Mouse (Mus musculus) spleen, postnatal 10 days (tissue): ENCODE results near the gene Zfp963.

Experiments
- DNase-seq, 2 experiments: peaks; one replicate each; pipeline ENCODE4 v3.0.0; 2021 to 2022; ENCODE audit warnings: low spot score in 2 of 2

Gene Zfp963

GRCm38 (mm10) chr8:69749544-69750454 lies at the start of gene Zfp963:
Zfp963 (minus strand) TSS chr8:69749970.
- peak; percentile 98 for DNase-seq

DNA sequence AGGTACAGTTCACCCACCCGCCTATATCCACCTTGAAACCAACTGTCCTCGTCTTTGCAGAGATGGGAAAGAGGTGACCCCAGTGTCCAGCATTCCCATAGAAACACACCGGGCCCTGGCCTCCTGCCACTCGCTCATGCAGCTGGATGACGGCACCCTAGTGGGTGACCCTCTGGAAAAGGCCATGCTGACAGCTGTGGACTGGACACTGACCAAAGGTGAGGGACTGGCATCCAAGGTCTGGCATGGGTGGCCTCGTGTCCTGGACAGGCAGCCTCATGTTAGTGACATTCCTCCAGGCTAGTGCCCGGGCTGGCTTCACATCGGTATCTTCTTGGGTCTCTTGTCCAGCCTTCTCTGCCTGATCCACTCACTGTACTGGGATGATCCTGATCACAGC lies 49.5 kb upstream of the Zfp963 start:
- peak in 1 of 2 experiments; percentile 10 for DNase-seq

DNA sequence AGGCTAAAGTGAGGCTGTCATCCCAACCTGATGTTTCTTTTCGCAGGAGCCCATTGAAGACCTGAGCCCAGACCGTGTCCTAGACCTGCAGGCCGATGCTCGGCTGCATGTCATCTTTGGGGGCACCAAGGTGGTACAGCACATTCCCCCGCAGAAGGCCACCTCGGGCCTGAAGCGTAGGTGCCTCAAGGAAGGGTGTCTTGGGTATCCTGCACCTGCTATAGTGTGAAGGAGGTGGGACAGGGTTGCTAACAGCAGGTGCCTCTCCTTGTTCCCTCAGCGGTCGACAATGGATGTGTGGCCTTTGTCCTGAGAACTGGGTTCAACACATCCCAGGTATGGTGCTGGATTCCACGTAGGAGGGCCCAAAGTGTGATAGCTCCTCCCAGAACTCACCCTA lies 47.9 kb upstream of the Zfp963 start:
- peak in 1 of 2 experiments; percentile 8 for DNase-seq

GRCm38 (mm10) chr8:69796721-69797345 lies 47.1 kb upstream of the Zfp963 start:
- peak in 1 of 2 experiments; percentile 7 for DNase-seq

DNA sequence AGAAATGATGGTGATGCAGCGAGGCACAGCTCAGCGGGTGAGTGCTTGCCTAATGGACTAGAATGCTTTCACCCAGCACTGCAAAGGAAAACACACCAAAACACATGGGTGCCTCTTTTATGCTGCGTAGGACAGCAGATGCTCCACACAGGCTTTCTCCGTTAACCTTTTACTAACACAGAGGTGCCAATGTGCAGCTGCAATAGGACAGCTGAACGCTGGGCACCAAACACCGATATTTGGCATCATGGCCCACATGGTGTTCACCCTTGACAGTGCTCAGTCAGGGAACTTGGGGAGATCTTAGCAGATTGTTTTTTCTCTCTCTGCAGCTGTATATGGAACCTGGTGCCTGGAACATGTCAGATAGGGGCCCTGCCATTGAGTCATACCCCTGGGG lies 45.1 kb upstream of the Zfp963 start:
- DNase-seq: no peak

DNA sequence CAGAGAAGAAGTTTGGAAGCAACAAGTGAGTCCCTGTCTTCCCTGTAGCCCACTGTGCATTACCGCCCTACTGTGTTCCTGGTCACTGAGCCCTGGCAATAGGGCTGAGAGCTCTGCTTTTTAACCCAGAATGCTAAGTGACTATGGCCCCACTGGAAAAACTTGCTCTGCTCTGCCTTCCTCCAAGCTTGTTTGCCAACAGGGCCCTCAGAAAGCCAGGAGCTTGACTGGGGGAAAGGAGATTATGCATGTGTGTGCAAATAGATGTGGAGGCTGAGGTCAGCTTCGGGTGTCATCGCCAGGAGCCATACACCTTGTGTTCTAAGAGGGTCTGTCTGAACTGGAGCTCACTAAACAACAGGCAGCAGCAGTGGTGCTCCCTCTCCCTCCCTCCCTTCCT lies 44.3 kb upstream of the Zfp963 start:
- peak in 1 of 2 experiments; percentile 8 for DNase-seq

DNA sequence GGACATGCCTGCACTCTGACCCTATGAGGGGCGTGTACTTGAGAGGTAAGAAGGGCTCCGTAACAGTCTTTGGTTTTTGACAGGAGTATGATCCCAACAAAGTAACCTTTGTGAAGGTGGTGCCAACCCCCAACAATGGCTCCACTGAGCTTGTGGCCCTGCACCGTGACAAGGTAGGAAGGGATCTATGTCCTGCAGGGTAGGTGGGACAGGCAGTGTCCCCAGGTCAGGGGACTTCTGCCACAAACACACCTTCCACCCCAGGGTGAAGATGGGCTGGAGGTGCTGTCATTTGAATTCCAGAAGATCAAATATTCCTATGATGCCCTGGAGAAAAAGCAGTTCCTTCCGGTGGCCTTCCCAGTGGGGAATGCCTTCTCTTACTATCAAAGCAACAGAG lies 43.9 kb upstream of the Zfp963 start:
- DNase-seq: peak in 1 of 2 experiments; percentile 8

DNA sequence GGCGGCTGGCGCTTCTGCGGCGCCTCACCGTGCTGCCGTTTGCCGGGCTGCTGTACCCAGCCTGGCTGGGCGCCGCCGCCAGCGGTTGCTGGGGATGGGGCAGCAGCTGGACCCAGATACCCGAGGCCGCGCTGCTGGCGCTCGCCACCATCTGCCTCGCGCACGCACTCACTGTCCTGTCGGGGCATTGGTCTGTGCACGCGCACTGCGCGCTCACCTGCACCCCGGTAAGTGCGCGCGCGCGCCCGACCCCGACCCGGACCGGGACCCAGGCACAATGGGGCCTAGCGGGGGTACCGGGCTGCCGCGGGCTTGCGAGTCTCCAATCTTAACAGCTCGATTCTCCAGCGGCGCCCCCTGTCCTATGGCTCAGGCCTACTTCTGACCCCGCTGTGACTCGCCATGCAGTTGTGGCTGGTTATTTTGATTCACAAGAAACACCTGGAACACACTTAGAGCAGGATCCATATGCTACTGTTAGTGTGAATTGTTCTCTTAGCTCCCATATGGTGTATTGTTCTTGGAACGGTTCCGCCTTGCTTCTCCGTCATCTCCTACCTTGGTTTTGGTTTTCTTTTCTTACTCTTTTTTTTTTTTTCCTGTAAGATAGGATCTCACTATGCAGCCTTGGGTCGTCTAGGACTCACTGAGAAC lies 41.8 kb upstream of the Zfp963 start:
- peak in 1 of 2 experiments; percentile 63 for DNase-seq

GRCm38 (mm10) chr8:69790773-69791367 lies 41.1 kb upstream of the Zfp963 start, which contains the start of the genes Atp13a1 and Zfp866:
Atp13a1 (plus strand) TSS chr8:69791163.
Zfp866 (minus strand) TSS chr8:69791178.
- peak; percentile 85 to 93 for DNase-seq

- no peak for DNase-seq
Measured at GRCm38 (mm10) chr8:69790364-69790763, 40.6 kb upstream of the Zfp963 start.

- no peak for DNase-seq
Measured at GRCm38 (mm10) chr8:69789731-69790130, 40.0 kb upstream of the Zfp963 start.

GRCm38 (mm10) chr8:69789105-69789504 lies 39.3 kb upstream of the Zfp963 start:
- DNase-seq: no peak

GRCm38 (mm10) chr8:69777111-69777510 lies 27.3 kb upstream of the Zfp963 start:
- no peak for DNase-seq

GRCm38 (mm10) chr8:69775149-69775534 lies 25.4 kb upstream of the Zfp963 start:
- DNase-seq: no peak

GRCm38 (mm10) chr8:69774503-69775148 lies 24.9 kb upstream of the Zfp963 start, which contains the start of gene Gm20422:
Gm20422 (minus strand) TSS chr8:69774886.
- DNase-seq: peak; percentile 90 to 92

GRCm38 (mm10) chr8:69772106-69772505 lies 22.3 kb upstream of the Zfp963 start:
- DNase-seq: no peak

- no peak for DNase-seq
Measured at GRCm38 (mm10) chr8:69771221-69771620, 21.5 kb upstream of the Zfp963 start.

DNA sequence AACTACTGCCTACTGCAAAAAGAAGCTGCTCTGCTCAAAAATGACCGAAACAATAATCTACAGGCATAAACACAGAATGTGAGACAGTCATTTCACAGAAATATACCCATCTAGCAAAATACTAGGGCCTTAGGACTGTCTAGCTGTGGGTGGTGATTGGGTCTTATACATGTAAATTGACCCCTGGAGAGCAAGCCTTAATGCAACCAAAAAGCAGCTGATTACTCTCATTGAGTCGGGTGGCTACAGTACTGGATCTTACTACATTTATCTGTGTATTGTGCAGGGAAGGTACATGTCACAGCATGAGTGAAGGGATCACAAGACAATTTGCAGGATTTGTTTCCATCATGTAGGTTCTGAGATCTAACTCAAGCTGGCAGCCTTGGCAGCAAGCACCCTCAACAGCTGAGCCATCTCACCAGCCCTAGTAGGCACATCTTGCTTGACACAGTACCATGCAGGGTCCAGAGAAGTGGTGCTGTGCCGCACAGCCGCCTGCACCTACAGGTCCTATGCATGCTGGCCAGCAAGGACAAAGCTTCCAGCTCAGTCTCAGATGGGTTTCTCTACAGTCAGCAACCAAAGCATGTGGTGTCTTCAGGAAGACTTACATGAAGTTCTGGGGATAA lies 12.2 kb upstream of the Zfp963 start:
- no peak for DNase-seq

- DNase-seq: no peak
Measured at GRCm38 (mm10) chr8:69758316-69758715, 8.5 kb upstream of the Zfp963 start.

GRCm38 (mm10) chr8:69752437-69752836 lies 2.7 kb upstream of the Zfp963 start:
- DNase-seq: no peak

- no peak for DNase-seq
Measured at GRCm38 (mm10) chr8:69741231-69741630, 8.5 kb downstream of the Zfp963 start.
